Mouse (Mus musculus): ENCODE results near the gene Trabd2b. TPM values are rescaled to one million over a fixed set of nuclear protein-coding genes. Genes with fewer than 3 reads are reported as not detected.

Trabd2b gene
- polyA plus RNA-seq, 1 experiment from 2014 or later, result 2.0 TPM

DNA sequence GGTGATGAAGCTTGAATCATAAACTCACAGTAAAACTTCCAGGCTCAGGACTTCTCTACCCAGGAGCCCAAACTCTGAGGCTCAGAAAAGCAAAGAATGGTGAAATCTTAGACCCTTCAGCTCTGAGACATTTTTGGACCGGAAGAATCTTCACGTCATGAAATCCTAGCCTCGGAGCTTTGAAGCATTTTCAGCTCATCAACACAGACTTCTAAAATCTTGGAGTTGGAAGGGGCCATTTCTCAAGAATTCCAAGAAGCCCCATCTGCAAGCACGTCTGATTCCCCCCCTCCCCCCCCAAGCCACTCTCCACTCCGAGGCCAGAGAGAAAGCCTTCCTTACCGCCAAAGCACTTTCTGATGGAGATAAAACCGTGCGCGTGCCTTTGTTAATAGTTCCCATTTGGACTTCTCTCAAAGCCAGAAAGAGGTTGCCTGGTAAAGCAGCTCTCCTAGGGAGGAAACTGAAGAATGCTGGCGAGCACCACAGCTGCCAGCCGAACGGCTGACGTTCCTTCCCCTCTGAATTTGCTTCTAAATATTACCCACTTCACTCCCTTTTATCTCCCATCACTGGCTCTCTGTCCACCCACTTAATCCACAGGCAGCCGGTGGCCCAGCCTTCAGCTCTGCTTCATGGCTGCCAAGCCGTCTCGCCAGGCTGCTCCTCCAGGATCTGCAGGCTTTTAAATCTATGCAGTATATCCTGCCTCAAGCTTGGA is 9.6 kb downstream of the Trabd2b start:
- no peak overlapping the region for H3K9ac ChIP-seq (ENCODE audit: low read length)
- H3K36me3 ChIP-seq (ENCODE audit: control insufficient read depth, insufficient read depth, low read length), result no peaks in the 10 kb centered on the region
- H3K9me3 ChIP-seq (ENCODE audit: control insufficient read depth, low read length), result no peaks in the 10 kb centered on the region
- H3K4me2 ChIP-seq (ENCODE audit: low read depth), result no peak overlapping the region
- ATAC-seq (ENCODE audit: insufficient read depth, low FRiP score, low TSS enrichment) (no peak), DNase-seq (ENCODE audit: low spot score) (no peak)
- no peak overlapping the region for H3K27ac ChIP-seq (ENCODE audit: low read depth, low read length)
- 48% methylated on average over 16 of the region's 16 CpGs for WGBS
- no peak overlapping the region for H3K4me3 ChIP-seq (ENCODE audit: low read depth, low read length)
- H3K27me3 ChIP-seq (ENCODE audit: control insufficient read depth, insufficient read depth, low read length), result no peaks in the 10 kb centered on the region
- peaks cover 3% of the 10 kb centered on the region for H3K4me1 ChIP-seq (ENCODE audit: control insufficient read depth, insufficient read depth, low read length)

DNA sequence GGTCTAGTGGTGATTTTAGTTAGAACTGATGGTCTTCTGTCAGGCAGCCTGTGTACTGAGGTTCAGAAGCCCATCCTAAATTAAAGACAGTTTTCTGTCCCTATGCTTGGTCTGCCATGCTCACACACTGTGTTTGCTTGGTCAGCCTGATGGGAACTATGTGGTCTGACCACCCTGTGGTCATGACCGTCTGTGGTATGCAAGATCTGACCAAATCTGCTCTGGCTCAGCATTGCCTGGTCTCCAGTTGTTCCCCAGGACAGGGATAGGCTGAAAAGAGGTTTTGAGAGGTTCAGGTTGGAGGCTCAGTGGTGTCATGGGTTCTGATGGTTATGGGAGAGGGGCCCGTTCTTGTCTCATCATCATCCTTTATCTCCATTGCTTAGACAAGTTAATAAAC is 13.6 kb downstream of the Trabd2b start:
- ATAC-seq (ENCODE audit: insufficient read depth, low FRiP score, low TSS enrichment) (no peak), DNase-seq (ENCODE audit: low spot score) (no peak)
- Histone ChIP-seq H3K36me3 (ENCODE audit: control insufficient read depth, insufficient read depth, low read length) (no peaks in the 10 kb centered on the region), H3K9ac (ENCODE audit: low read length) (no peak overlapping the region), H3K4me3 (ENCODE audit: low read depth, low read length) (no peak overlapping the region), H3K4me2 (ENCODE audit: low read depth) (no peak overlapping the region), H3K27me3 (ENCODE audit: control insufficient read depth, insufficient read depth, low read length) (no peaks in the 10 kb centered on the region), H3K27ac (ENCODE audit: low read depth, low read length) (no peak overlapping the region), H3K4me1 (ENCODE audit: control insufficient read depth, insufficient read depth, low read length) (no peaks in the 10 kb centered on the region), H3K9me3 (ENCODE audit: control insufficient read depth, low read length) (no peaks in the 10 kb centered on the region)
- 83% methylated on average over 2 of the region's 2 CpGs for WGBS

DNA sequence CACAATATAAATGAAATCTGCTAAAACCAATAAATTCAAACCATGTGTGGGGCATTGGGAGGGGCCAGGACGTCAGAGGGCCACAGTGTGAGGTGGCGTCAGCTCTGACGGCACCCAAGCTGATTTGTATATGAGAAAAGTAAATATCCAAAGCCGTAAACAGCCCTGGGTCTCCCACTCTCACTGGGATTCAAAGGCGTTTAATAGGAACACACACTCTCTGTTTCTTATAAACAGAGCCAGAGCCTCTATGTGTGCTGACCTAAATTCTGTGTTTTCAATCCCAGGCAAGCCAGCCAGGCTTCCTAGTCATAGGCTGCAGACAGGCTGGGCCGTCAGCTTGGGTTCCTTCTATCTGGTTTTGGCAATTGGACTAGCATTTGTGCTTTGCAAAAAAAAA is 16.6 kb downstream of the Trabd2b start:
- Histone ChIP-seq H3K27me3 (ENCODE audit: control insufficient read depth, insufficient read depth, low read length) (no peaks in the 10 kb centered on the region), H3K4me1 (ENCODE audit: control insufficient read depth, insufficient read depth, low read length) (no peaks in the 10 kb centered on the region), H3K4me2 (ENCODE audit: low read depth) (no peak overlapping the region), H3K9ac (ENCODE audit: low read length) (no peak overlapping the region), H3K9me3 (ENCODE audit: control insufficient read depth, low read length) (no peaks in the 10 kb centered on the region), H3K27ac (ENCODE audit: low read depth, low read length) (no peak overlapping the region), H3K36me3 (ENCODE audit: control insufficient read depth, insufficient read depth, low read length) (no peaks in the 10 kb centered on the region), H3K4me3 (ENCODE audit: low read depth, low read length) (no peak overlapping the region)
- 56% methylated on average over 6 of the region's 6 CpGs for WGBS
- DNase-seq (ENCODE audit: low spot score), result no peak
- no peak for ATAC-seq (ENCODE audit: insufficient read depth, low FRiP score, low TSS enrichment)

DNA sequence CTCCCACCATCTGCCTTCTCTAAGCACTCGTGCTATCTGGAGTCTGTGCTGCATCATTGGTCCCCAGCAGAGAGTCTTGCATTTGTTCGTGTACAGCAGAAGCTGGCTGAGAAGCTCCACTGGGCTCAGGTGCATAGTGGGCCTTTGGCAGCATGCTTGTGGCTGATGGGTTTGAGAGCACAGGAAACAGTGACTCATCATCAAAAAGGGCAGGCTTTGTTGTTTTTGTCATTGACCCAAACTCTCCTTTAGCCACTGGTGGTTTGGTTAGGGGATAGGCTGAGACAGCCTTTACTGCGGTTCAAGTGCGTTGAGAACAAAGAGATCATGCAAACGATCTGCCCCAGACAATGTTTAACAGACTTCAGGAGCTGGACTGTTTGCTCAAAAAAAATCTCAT is 19.3 kb downstream of the Trabd2b start:
- Histone ChIP-seq H3K4me3 (ENCODE audit: low read depth, low read length) (no peak overlapping the region), H3K27ac (ENCODE audit: low read depth, low read length) (no peak overlapping the region), H3K4me1 (ENCODE audit: control insufficient read depth, insufficient read depth, low read length) (no peaks in the 10 kb centered on the region), H3K36me3 (ENCODE audit: control insufficient read depth, insufficient read depth, low read length) (no peaks in the 10 kb centered on the region), H3K9me3 (ENCODE audit: control insufficient read depth, low read length) (no peaks in the 10 kb centered on the region), H3K4me2 (ENCODE audit: low read depth) (no peak overlapping the region), H3K9ac (ENCODE audit: low read length) (no peak overlapping the region), H3K27me3 (ENCODE audit: control insufficient read depth, insufficient read depth, low read length) (no peaks in the 10 kb centered on the region)
- WGBS, result 44% methylated on average over 5 of the region's 5 CpGs
- ATAC-seq (ENCODE audit: insufficient read depth, low FRiP score, low TSS enrichment), result no peak
- no peak for DNase-seq (ENCODE audit: low spot score)

DNA sequence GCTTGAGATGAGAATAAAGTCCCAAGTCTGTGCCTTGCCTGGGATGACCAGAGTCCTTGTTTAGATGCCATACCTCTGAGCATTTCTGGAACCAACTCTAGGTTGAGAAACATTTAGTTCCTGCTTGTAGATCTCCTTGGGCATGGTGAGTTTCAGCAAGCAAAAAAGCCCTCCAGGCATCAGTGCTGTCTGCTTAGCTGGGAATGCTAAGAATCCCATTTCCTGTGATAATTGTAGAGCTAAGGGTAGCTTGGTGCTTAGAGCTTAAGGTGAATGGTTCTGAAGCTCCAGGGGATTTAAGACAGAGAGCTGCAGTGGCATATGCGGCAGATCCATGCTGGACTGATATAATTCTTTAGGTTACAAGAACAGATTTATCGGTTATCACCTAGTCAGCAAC is 26.2 kb downstream of the Trabd2b start:
- DNase-seq (ENCODE audit: low spot score) (no peak), ATAC-seq (ENCODE audit: insufficient read depth, low FRiP score, low TSS enrichment) (no peak)
- no peaks in the 10 kb centered on the region for H3K36me3 ChIP-seq (ENCODE audit: control insufficient read depth, insufficient read depth, low read length)
- no peaks in the 10 kb centered on the region for H3K27me3 ChIP-seq (ENCODE audit: control insufficient read depth, insufficient read depth, low read length)
- H3K9ac ChIP-seq (ENCODE audit: low read length), result no peak overlapping the region
- no peak overlapping the region for H3K4me2 ChIP-seq (ENCODE audit: low read depth)
- H3K4me3 ChIP-seq (ENCODE audit: low read depth, low read length), result no peak overlapping the region
- H3K4me1 ChIP-seq (ENCODE audit: control insufficient read depth, insufficient read depth, low read length), result no peaks in the 10 kb centered on the region
- H3K9me3 ChIP-seq (ENCODE audit: control insufficient read depth, low read length), result no peaks in the 10 kb centered on the region
- H3K27ac ChIP-seq (ENCODE audit: low read depth, low read length), result no peak overlapping the region
- WGBS, result 92% methylated on average over 2 of the region's 2 CpGs

DNA sequence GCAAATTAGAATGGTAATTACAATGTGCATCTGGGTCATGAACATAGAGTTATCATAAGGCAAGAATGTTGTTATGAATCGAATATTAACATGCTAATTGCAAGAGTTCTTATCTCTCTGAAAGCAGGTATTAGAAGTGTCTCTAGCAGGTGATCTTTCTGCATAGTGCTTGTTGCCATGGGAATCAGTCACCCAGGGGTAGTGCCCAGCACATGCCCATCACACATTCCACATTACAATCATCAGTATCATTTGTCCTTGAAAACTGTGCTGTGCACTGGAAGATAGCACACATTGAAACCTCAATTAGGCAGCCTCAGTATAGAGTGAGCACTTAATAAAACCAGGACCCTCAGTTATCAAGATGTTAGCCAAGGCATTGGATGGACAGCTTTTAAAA is 26.9 kb downstream of the Trabd2b start:
- H3K36me3 ChIP-seq (ENCODE audit: control insufficient read depth, insufficient read depth, low read length), result no peaks in the 10 kb centered on the region
- no peak overlapping the region for H3K4me3 ChIP-seq (ENCODE audit: low read depth, low read length)
- H3K27ac ChIP-seq (ENCODE audit: low read depth, low read length), result no peak overlapping the region
- DNase-seq (ENCODE audit: low spot score) (no peak), ATAC-seq (ENCODE audit: insufficient read depth, low FRiP score, low TSS enrichment) (no peak)
- H3K4me2 ChIP-seq (ENCODE audit: low read depth), result no peak overlapping the region
- no peaks in the 10 kb centered on the region for H3K27me3 ChIP-seq (ENCODE audit: control insufficient read depth, insufficient read depth, low read length)
- WGBS, result 76% methylated on average over 1 of the region's 1 CpGs
- no peaks in the 10 kb centered on the region for H3K4me1 ChIP-seq (ENCODE audit: control insufficient read depth, insufficient read depth, low read length)
- H3K9me3 ChIP-seq (ENCODE audit: control insufficient read depth, low read length), result no peaks in the 10 kb centered on the region
- no peak overlapping the region for H3K9ac ChIP-seq (ENCODE audit: low read length)

DNA sequence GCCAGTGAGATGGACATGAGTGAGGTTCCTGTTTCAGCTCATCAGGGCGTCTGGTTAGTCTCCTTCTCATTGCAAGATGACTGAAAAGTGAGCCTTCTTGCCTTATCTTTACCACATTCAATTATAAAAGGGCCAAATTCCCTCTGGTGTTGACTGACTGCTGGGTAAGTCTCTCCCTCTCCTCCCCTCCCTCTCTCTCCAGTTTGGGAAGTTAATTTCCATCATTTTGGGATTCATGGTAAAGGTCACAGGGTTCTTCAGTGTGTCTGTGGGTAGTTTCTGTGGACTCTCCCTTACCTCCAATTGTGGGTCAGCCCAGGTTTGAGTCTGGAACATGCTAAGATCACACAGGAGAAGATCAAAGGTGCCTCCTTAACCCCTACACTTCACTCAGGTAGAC is 28.2 kb downstream of the Trabd2b start:
- Histone ChIP-seq H3K9me3 (ENCODE audit: control insufficient read depth, low read length) (no peaks in the 10 kb centered on the region), H3K4me1 (ENCODE audit: control insufficient read depth, insufficient read depth, low read length) (no peaks in the 10 kb centered on the region), H3K27me3 (ENCODE audit: control insufficient read depth, insufficient read depth, low read length) (no peaks in the 10 kb centered on the region), H3K4me3 (ENCODE audit: low read depth, low read length) (no peak overlapping the region), H3K4me2 (ENCODE audit: low read depth) (no peak overlapping the region), H3K36me3 (ENCODE audit: control insufficient read depth, insufficient read depth, low read length) (no peaks in the 10 kb centered on the region), H3K27ac (ENCODE audit: low read depth, low read length) (no peak overlapping the region), H3K9ac (ENCODE audit: low read length) (no peak overlapping the region)
- ATAC-seq (ENCODE audit: insufficient read depth, low FRiP score, low TSS enrichment) (no peak), DNase-seq (ENCODE audit: low spot score) (no peak)
- WGBS, result 87% methylated on average over 1 of the region's 1 CpGs

DNA sequence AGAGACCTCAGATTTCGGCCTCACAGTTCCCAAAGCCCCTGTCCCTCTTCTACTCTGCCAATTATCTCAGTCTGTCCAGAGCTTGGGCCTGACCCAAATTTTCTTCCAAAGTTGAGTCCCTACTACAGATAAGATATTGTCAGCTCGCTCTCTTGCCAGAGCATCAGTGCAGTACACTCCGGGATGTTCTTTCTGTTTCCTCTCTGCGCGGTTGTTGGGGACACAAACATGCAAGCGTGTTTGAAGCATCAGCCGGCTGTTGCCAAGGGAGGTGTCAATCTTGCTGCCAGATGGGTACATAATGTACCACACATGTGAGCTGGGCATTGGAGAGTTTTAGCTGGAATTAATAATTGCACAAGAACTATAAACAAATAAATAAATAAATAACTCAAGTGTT is 28.9 kb downstream of the Trabd2b start:
- no peak for ATAC-seq (ENCODE audit: insufficient read depth, low FRiP score, low TSS enrichment)
- no peaks in the 10 kb centered on the region for H3K9me3 ChIP-seq (ENCODE audit: control insufficient read depth, low read length)
- no peak overlapping the region for H3K9ac ChIP-seq (ENCODE audit: low read length)
- H3K36me3 ChIP-seq (ENCODE audit: control insufficient read depth, insufficient read depth, low read length), result no peaks in the 10 kb centered on the region
- DNase-seq (ENCODE audit: low spot score), result no peak
- H3K4me2 ChIP-seq (ENCODE audit: low read depth), result no peak overlapping the region
- H3K27me3 ChIP-seq (ENCODE audit: control insufficient read depth, insufficient read depth, low read length), result no peaks in the 10 kb centered on the region
- 90% methylated on average over 7 of the region's 7 CpGs for WGBS
- no peaks in the 10 kb centered on the region for H3K4me1 ChIP-seq (ENCODE audit: control insufficient read depth, insufficient read depth, low read length)
- no peak overlapping the region for H3K4me3 ChIP-seq (ENCODE audit: low read depth, low read length)
- H3K27ac ChIP-seq (ENCODE audit: low read depth, low read length), result no peak overlapping the region

DNA sequence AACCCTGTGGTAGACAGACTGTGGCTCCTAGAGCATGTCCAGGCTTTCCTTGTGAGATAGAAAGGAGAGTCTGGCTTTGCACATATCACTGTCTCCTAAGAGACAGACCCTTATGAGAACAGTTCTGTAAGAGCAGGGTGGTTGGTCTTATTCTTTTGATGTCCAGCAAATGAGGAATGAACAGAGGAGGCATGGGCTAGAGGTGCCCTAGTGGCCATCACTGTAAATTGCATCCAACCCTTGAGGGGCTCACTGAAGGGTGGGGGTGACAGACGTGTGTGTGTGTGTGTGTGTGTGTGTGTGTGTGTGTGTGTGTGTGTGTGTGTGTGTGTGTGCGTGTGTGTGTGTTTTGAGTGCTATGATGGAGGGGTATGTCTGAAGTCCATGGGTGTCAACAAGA is 32.2 kb downstream of the Trabd2b start:
- DNase-seq (ENCODE audit: low spot score) (no peak), ATAC-seq (ENCODE audit: insufficient read depth, low FRiP score, low TSS enrichment) (no peak)
- Histone ChIP-seq H3K4me2 (ENCODE audit: low read depth) (no peak overlapping the region), H3K9ac (ENCODE audit: low read length) (no peak overlapping the region), H3K36me3 (ENCODE audit: control insufficient read depth, insufficient read depth, low read length) (no peaks in the 10 kb centered on the region), H3K4me1 (ENCODE audit: control insufficient read depth, insufficient read depth, low read length) (no peaks in the 10 kb centered on the region), H3K4me3 (ENCODE audit: low read depth, low read length) (no peak overlapping the region), H3K9me3 (ENCODE audit: control insufficient read depth, low read length) (no peaks in the 10 kb centered on the region), H3K27me3 (ENCODE audit: control insufficient read depth, insufficient read depth, low read length) (no peaks in the 10 kb centered on the region), H3K27ac (ENCODE audit: low read depth, low read length) (no peak overlapping the region)
- 46% methylated on average over 2 of the region's 2 CpGs for WGBS

Measured in neural tube, embryonic 11.5 days (tissue).